8 mouse cellular contexts compared by ENCODE assay signal in genomic region chr6:117916737-117917426, GRCm38 (mm10). TPM values are rescaled to one million over a fixed set of nuclear protein-coding genes. Genes with fewer than 3 reads are reported as not detected.
DNase-seq lines count a peak whose midpoint lies in the region; ATAC-seq lines count a peak whose summit lies in the region.

No protein-coding gene starts in this region.

- H3K4me1 ChIP-seq in hindbrain, embryonic 11.5 days (replicated peaks; ENCODE audit: control insufficient read depth, insufficient read depth, low read length), result peaks cover 4% of the 10 kb centered on the region

- DNase-seq in T-cell, adult 2 months (ENCODE audit: low spot score), result peak; percentile 86
- DNase-seq in cerebellum, postnatal 10 days, result peak; percentile 84 to 87
- peak; percentile 37 to 58 for DNase-seq in frontal cortex, postnatal 10 days (ENCODE audit: low spot score in 2 of 2)
- DNase-seq in hindbrain, embryonic 11.5 days (ENCODE audit: low spot score), result peak; percentile 84
- peak; percentile 32 to 42 for DNase-seq in layer of hippocampus, postnatal 25 days (ENCODE audit: extremely low spot score in 1 of 2, low spot score in 1 of 2)
- peak; percentile 62 for DNase-seq in right cerebral cortex, adult 18-20 months
- peak; percentile 82 to 84 for DNase-seq in urinary bladder, adult 18-20 months (ENCODE audit: low spot score in 2 of 2)

- peak overlapping the region; percentile 57 for H3K4me3 ChIP-seq in hindbrain, embryonic 11.5 days (ENCODE audit: low read depth, low read length)

- peak overlapping the region; percentile 68 for H3K9ac ChIP-seq in hindbrain, embryonic 11.5 days (ENCODE audit: low read depth, low read length)

- H3K27ac ChIP-seq in hindbrain, embryonic 11.5 days (ENCODE audit: low read depth, low read length), result peak overlapping the region; percentile 75

- H3K27me3 ChIP-seq in hindbrain, embryonic 11.5 days (ENCODE audit: control insufficient read depth, insufficient read depth, low read length), result no peaks in the 10 kb centered on the region

- ATAC-seq in hindbrain, embryonic 11.5 days (ENCODE audit: low FRiP score), result peak; percentile 92
- peak; percentile 87 for ATAC-seq in megakaryocyte, adult 5-6 weeks (ENCODE audit: poor library complexity, severe bottlenecking)

- H3K36me3 ChIP-seq in hindbrain, embryonic 11.5 days (ENCODE audit: control insufficient read depth, insufficient read depth, low read length), result no peaks in the 10 kb centered on the region

- WGBS in hindbrain, embryonic 11.5 days, result 0% methylated on average over 56 of the region's 62 CpGs

- H3K9me3 ChIP-seq in hindbrain, embryonic 11.5 days (ENCODE audit: control insufficient read depth, low read length), result no peaks in the 10 kb centered on the region

- H3K4me2 ChIP-seq in hindbrain, embryonic 11.5 days (replicated peaks; ENCODE audit: low read depth, low read length), result peak overlapping the region; percentile 69

RNA-seq across cellular contexts. Expression of gene Hnrnpf, which starts 16.8 kb away (rescaled TPM):
- 619 and 688 TPM in 2 replicates for polyA plus RNA-seq in hindbrain, embryonic 11.5 days (2014; fragmentation: Nextera tagmentation; extraction: Ambion mirVana)
- 100 to 1,000 TPM; 112 to 124 TPM for total RNA-seq in layer of hippocampus, postnatal 25 days (2021)
- total RNA-seq in megakaryocyte, adult 5-6 weeks (2015), result 648 and 668 TPM in 2 replicates
- total RNA-seq in megakaryocyte, adult 5-6 weeks (2017), result 1,188 and 1,238 TPM in 2 replicates

RNA-seq across cellular contexts. Expression of gene Fxyd4, which starts 20.6 kb away (rescaled TPM):
- 1.6 and 2.5 TPM in 2 replicates for polyA plus RNA-seq in hindbrain, embryonic 11.5 days (2014; fragmentation: Nextera tagmentation; extraction: Ambion mirVana)
- not detected for total RNA-seq in layer of hippocampus, postnatal 25 days (2021)
- not detected in 2 replicates for total RNA-seq in megakaryocyte, adult 5-6 weeks (2015)
- total RNA-seq in megakaryocyte, adult 5-6 weeks (2017), result not detected in 2 replicates

RNA-seq across cellular contexts. Expression of gene Zfp239, which starts 55.0 kb away (rescaled TPM):
- 11.8 and 13.3 TPM in 2 replicates for polyA plus RNA-seq in hindbrain, embryonic 11.5 days (2014; fragmentation: Nextera tagmentation; extraction: Ambion mirVana)
- 10 to 100 TPM; 37.1 to 38.7 TPM for total RNA-seq in layer of hippocampus, postnatal 25 days (2021)
- 0.40 and 0.43 TPM in 2 replicates for total RNA-seq in megakaryocyte, adult 5-6 weeks (2015)
- not detected in 2 replicates for total RNA-seq in megakaryocyte, adult 5-6 weeks (2017)

Comparison
In these comparisons a context has a peak if more than half of its experiments do, and no peak if none do; other contexts are left out.
1. Peak in every context shown above with its lines: DNase-seq, ATAC-seq, H3K4me3 ChIP-seq and H3K27ac ChIP-seq.
2. RNA of gene Hnrnpf, which starts 16.8 kb away (total RNA-seq): 648 to 1,238 TPM in megakaryocyte, adult 5-6 weeks; 112 to 124 TPM in layer of hippocampus, postnatal 25 days; every median in the first group is over 4 times any median in the second.
3. RNA of gene Zfp239, which starts 55.0 kb away (total RNA-seq): 37.1 to 38.7 TPM in layer of hippocampus, postnatal 25 days; 0.40 to 0.43 TPM in megakaryocyte, adult 5-6 weeks; every median in the first group is over 10 times any median in the second.